Comparison of ENCODE assay signal across 11 mouse cellular contexts in the genomic region with DNA sequence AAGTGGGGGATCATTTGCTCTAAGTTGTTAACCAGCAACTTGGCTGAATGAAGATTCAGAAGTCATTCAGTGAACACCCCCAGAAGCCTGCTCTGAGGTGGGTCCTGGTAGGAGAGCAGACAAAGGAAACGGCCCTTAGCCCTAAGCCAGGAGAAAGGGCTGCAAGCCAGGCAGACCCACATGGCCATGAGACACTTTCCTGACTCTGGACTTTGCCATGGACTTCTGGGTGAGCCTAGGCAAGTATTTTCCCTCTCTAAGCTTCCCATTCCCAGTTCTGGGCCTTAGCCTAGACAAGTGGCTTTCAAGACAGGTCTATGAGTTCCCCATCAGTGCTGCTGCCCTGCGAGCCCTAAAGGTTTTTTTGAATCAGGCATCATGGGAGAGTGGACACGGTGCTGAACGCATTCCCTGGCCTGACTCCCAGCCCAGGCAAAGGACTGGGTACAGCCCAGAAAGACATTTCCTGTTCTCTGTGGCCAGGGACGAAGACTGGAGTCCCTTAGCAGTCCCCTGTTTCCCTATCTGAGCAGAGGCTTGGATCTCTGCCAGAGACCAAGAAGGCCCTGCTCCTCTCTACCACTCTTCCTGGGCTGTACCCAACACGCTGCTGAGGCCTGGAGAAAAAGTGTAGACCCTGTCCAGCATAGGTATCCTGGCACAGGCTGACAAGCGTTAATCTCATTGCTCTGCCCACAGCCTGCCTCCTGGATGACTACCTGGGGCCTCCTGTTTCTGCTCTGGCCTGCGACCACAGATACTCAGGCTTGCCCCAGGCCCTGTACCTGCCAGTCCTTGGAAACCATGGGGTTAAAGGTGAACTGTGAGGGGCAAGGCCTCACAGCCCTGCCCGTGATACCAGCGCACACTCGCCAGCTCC. TPM values are rescaled to one million over a fixed set of nuclear protein-coding genes. Genes with fewer than 3 reads are reported as not detected.
A peak's percentile ranks its signal among the peaks of the same experiment; 100 is the strongest.
DNase-seq lines count a peak whose midpoint lies in the region; ATAC-seq and TF ChIP-seq lines count a peak whose summit lies in the region.
"Had no signal": no experiment of that assay in that cellular context is flagged by ENCODE, and none has a peak within 500 bp of the region (broad histone marks: within the 10 kb centered on the region; RNA-seq: fewer than 3 reads in every experiment).

No protein-coding gene starts in this region.

- H3K27me3 ChIP-seq in midbrain, postnatal 0 days (ENCODE audit: insufficient read depth, low read length) = no peaks in the 10 kb centered on the region
- no peaks in the 10 kb centered on the region for H3K27me3 ChIP-seq in midbrain, embryonic 16.5 days (ENCODE audit: control insufficient read depth, insufficient read depth, low read depth, low read length)
- H3K27me3 ChIP-seq in kidney, embryonic 14.5 days (ENCODE audit: control insufficient read depth, insufficient read depth, low read length) = no peaks in the 10 kb centered on the region
- H3K27me3 ChIP-seq in hindbrain, embryonic 10.5 days (ENCODE audit: insufficient read depth, poor library complexity, severe bottlenecking) = no peaks in the 10 kb centered on the region
- H3K27me3 ChIP-seq in hindbrain, embryonic 13.5 days = no peaks in the 10 kb centered on the region
- H3K27me3 ChIP-seq: embryonic facial prominence, embryonic 12.5 days had no signal

- H3K4me2 ChIP-seq in midbrain, postnatal 0 days (ENCODE audit: low read depth, low read length, poor library complexity, severe bottlenecking) = no peak overlapping the region
- H3K4me2 ChIP-seq in midbrain, embryonic 16.5 days (ENCODE audit: low read length) = no peak overlapping the region
- no peak overlapping the region for H3K4me2 ChIP-seq in kidney, embryonic 14.5 days (replicated peaks; ENCODE audit: low read depth, low read length)
- H3K4me2 ChIP-seq in hindbrain, embryonic 13.5 days = no peak overlapping the region
- H3K4me2 ChIP-seq: embryonic facial prominence, embryonic 12.5 days had no signal

- H3K27ac ChIP-seq in midbrain, postnatal 0 days (ENCODE audit: low read depth, low read length) = no peak overlapping the region
- no peak overlapping the region for H3K27ac ChIP-seq in midbrain, embryonic 16.5 days (ENCODE audit: low read length)
- no peak overlapping the region for H3K27ac ChIP-seq in kidney, embryonic 14.5 days (ENCODE audit: low read depth, low read length)
- no peak overlapping the region; the same call in 1 of the 2 replicates for H3K27ac ChIP-seq in hindbrain, embryonic 10.5 days
- H3K27ac ChIP-seq in hindbrain, embryonic 13.5 days = no peak overlapping the region
- H3K27ac ChIP-seq: embryonic facial prominence, embryonic 12.5 days had no signal

- no peaks in the 10 kb centered on the region for H3K9me3 ChIP-seq in midbrain, postnatal 0 days (ENCODE audit: low read length)
- H3K9me3 ChIP-seq in midbrain, embryonic 16.5 days (replicated peaks; ENCODE audit: control insufficient read depth, low read length, poor library complexity, severe bottlenecking) = no peaks in the 10 kb centered on the region
- no peaks in the 10 kb centered on the region for H3K9me3 ChIP-seq in kidney, embryonic 14.5 days (ENCODE audit: control insufficient read depth, low read length)
- H3K9me3 ChIP-seq in hindbrain, embryonic 10.5 days = peaks cover 4% of the 10 kb centered on the region; the same call in 1 of the 2 replicates
- H3K9me3 ChIP-seq in hindbrain, embryonic 13.5 days = no peaks in the 10 kb centered on the region
- H3K9me3 ChIP-seq: embryonic facial prominence, embryonic 12.5 days had no signal

- H3K36me3 ChIP-seq in midbrain, postnatal 0 days (ENCODE audit: insufficient read depth, low read length) = no peaks in the 10 kb centered on the region
- no peaks in the 10 kb centered on the region for H3K36me3 ChIP-seq in midbrain, embryonic 16.5 days (ENCODE audit: control insufficient read depth, insufficient read depth, low read length)
- H3K36me3 ChIP-seq in kidney, embryonic 14.5 days (ENCODE audit: control insufficient read depth, insufficient read depth, low read length) = no peaks in the 10 kb centered on the region
- H3K36me3 ChIP-seq in hindbrain, embryonic 10.5 days = no peaks in the 10 kb centered on the region
- no peaks in the 10 kb centered on the region for H3K36me3 ChIP-seq in hindbrain, embryonic 13.5 days
- H3K36me3 ChIP-seq: embryonic facial prominence, embryonic 12.5 days had no signal

- WGBS in midbrain, postnatal 0 days = 81% methylated on average over 11 of the region's 11 CpGs
- 77% methylated on average over 11 of the region's 11 CpGs for WGBS in midbrain, embryonic 16.5 days
- 69% methylated on average over 11 of the region's 11 CpGs for WGBS in kidney, embryonic 14.5 days
- 82% methylated on average over 11 of the region's 11 CpGs for WGBS in hindbrain, embryonic 10.5 days
- WGBS in hindbrain, embryonic 13.5 days = 82% methylated on average over 11 of the region's 11 CpGs

- no peak overlapping the region for H3K9ac ChIP-seq in midbrain, postnatal 0 days (replicated peaks; ENCODE audit: low read length, poor library complexity, severe bottlenecking)
- no peak overlapping the region for H3K9ac ChIP-seq in midbrain, embryonic 16.5 days (ENCODE audit: low read depth, low read length)
- no peak overlapping the region for H3K9ac ChIP-seq in kidney, embryonic 14.5 days (ENCODE audit: low read depth, low read length)
- H3K9ac ChIP-seq in hindbrain, embryonic 13.5 days = no peak overlapping the region
- H3K9ac ChIP-seq: embryonic facial prominence, embryonic 12.5 days had no signal

- ATAC-seq in midbrain, postnatal 0 days (ENCODE audit: low FRiP score) = no peak
- no peak for ATAC-seq in midbrain, embryonic 16.5 days
- ATAC-seq in erythroid progenitor cell, adult 5-6 weeks (replicated peaks; ENCODE audit: low FRiP score, poor library complexity, severe bottlenecking) = 0 out of 2 replicates have a peak, but pooled peaks have one; percentile 11
- peak; percentile 6; the same call in 1 of the 2 replicates for ATAC-seq in kidney, embryonic 14.5 days (ENCODE audit: low FRiP score, low TSS enrichment)
- 0 out of 2 replicates have a peak, but pooled peaks have one; percentile 23 for ATAC-seq in neutrophil, adult 5-6 weeks (ENCODE audit: extremely low read depth, insufficient number of reproducible peaks, low FRiP score, poor library complexity, severe bottlenecking)
- no peak for ATAC-seq in hindbrain, embryonic 13.5 days (ENCODE audit: low FRiP score)

- peak; percentile 9 for DNase-seq in midbrain, postnatal 0 days (ENCODE audit: low spot score)
- DNase-seq in hindbrain, embryonic 10.5 days (ENCODE audit: low spot score) = no peak
- no peak for DNase-seq in adrenal gland, adult 8-10 months
- DNase-seq: gastrocnemius, postnatal 14 days; lung, adult 2 months had no signal

- no peaks in the 10 kb centered on the region for H3K4me1 ChIP-seq in midbrain, postnatal 0 days (ENCODE audit: insufficient read depth, low read length)
- no peaks in the 10 kb centered on the region for H3K4me1 ChIP-seq in midbrain, embryonic 16.5 days (ENCODE audit: control insufficient read depth, insufficient read depth, low read length)
- H3K4me1 ChIP-seq in kidney, embryonic 14.5 days (ENCODE audit: control insufficient read depth, insufficient read depth, low read length) = no peaks in the 10 kb centered on the region
- no peaks in the 10 kb centered on the region for H3K4me1 ChIP-seq in hindbrain, embryonic 10.5 days (replicated peaks)
- H3K4me1 ChIP-seq in hindbrain, embryonic 13.5 days (replicated peaks) = no peaks in the 10 kb centered on the region
- H3K4me1 ChIP-seq: embryonic facial prominence, embryonic 12.5 days had no signal

- no peak for TF ChIP-seq CTCF in midbrain, postnatal 0 days (IDR thresholded peaks at IDR 0.05)

- no peak overlapping the region for H3K4me3 ChIP-seq in midbrain, postnatal 0 days (ENCODE audit: low read depth, low read length)
- H3K4me3 ChIP-seq in midbrain, embryonic 16.5 days (ENCODE audit: low read depth, low read length) = no peak overlapping the region
- H3K4me3 ChIP-seq in kidney, embryonic 14.5 days (ENCODE audit: low read length) = no peak overlapping the region
- H3K4me3 ChIP-seq in hindbrain, embryonic 10.5 days = no peak overlapping the region
- H3K4me3 ChIP-seq in hindbrain, embryonic 13.5 days = no peak overlapping the region
- H3K4me3 ChIP-seq: embryonic facial prominence, embryonic 12.5 days had no signal

RNA-seq across cellular contexts. Expression of a gene that starts 0.7 kb away (rescaled TPM):
- 1.7 TPM in 1 of 2 replicates, not detected in the other for total RNA-seq in midbrain, postnatal 0 days (2014; rRNA removed)
- not detected in 2 replicates for polyA plus RNA-seq in midbrain, postnatal 0 days (2015; fragmentation: Nextera tagmentation; extraction: Ambion mirVana)
- polyA plus RNA-seq in midbrain, embryonic 16.5 days (2015; fragmentation: Nextera tagmentation; extraction: Ambion mirVana) = 0.50 and 0.66 TPM in 2 replicates
- total RNA-seq in erythroid progenitor cell, adult 5-6 weeks (2015; ENCODE audit: low replicate concordance) = 32.4 and 58.3 TPM in 2 replicates
- total RNA-seq in erythroid progenitor cell, adult 5-6 weeks (2017; ENCODE audit: low replicate concordance) = 11.4 and 18.4 TPM in 2 replicates
- polyA plus RNA-seq in kidney, embryonic 14.5 days (2014; fragmentation: Nextera tagmentation; extraction: Ambion mirVana) = 1.7 and 2.5 TPM in 2 replicates
- 13.3 and 13.5 TPM in 2 replicates for total RNA-seq in neutrophil, adult 5-6 weeks (2017)
- 3.0 and 3.1 TPM in 2 replicates for polyA plus RNA-seq in hindbrain, embryonic 10.5 days (2016; fragmentation: Nextera tagmentation; extraction: Ambion mirVana)
- under 1 TPM in 1 of 4 experiments, not detected in 3; 0.35 TPM for total RNA-seq in adrenal gland, adult 8-10 months (2022)
- 1.1 and 1.5 TPM in 2 replicates for polyA plus RNA-seq in hindbrain, embryonic 13.5 days (2015; fragmentation: Nextera tagmentation; extraction: Ambion mirVana)
- total RNA-seq: gastrocnemius, postnatal 14 days had no signal

RNA-seq across cellular contexts. Expression of a gene that starts 33.4 kb away (rescaled TPM):
- total RNA-seq in midbrain, postnatal 0 days (2014; rRNA removed) = 23.2 and 31.6 TPM in 2 replicates
- polyA plus RNA-seq in midbrain, postnatal 0 days (2015; fragmentation: Nextera tagmentation; extraction: Ambion mirVana) = 7.7 and 9.9 TPM in 2 replicates
- polyA plus RNA-seq in midbrain, embryonic 16.5 days (2015; fragmentation: Nextera tagmentation; extraction: Ambion mirVana) = 9.7 and 11.0 TPM in 2 replicates
- 172 and 177 TPM in 2 replicates for total RNA-seq in erythroid progenitor cell, adult 5-6 weeks (2015; ENCODE audit: low replicate concordance)
- 129 and 134 TPM in 2 replicates for total RNA-seq in erythroid progenitor cell, adult 5-6 weeks (2017; ENCODE audit: low replicate concordance)
- polyA plus RNA-seq in kidney, embryonic 14.5 days (2014; fragmentation: Nextera tagmentation; extraction: Ambion mirVana) = 8.1 and 9.9 TPM in 2 replicates
- total RNA-seq in neutrophil, adult 5-6 weeks (2017) = 29.3 and 47.0 TPM in 2 replicates
- 7.9 and 8.1 TPM in 2 replicates for polyA plus RNA-seq in hindbrain, embryonic 10.5 days (2016; fragmentation: Nextera tagmentation; extraction: Ambion mirVana)
- 10 to 100 TPM; 34.0 to 40.1 (median 36.5) TPM for total RNA-seq in adrenal gland, adult 8-10 months (2022)
- polyA plus RNA-seq in hindbrain, embryonic 13.5 days (2015; fragmentation: Nextera tagmentation; extraction: Ambion mirVana) = 9.3 and 9.6 TPM in 2 replicates

RNA-seq across cellular contexts. Expression of a gene that starts 47.9 kb away (rescaled TPM):
- total RNA-seq in midbrain, postnatal 0 days (2014; rRNA removed) = 6.6 and 15.8 TPM in 2 replicates
- polyA plus RNA-seq in midbrain, postnatal 0 days (2015; fragmentation: Nextera tagmentation; extraction: Ambion mirVana) = 8.7 and 11.2 TPM in 2 replicates
- polyA plus RNA-seq in midbrain, embryonic 16.5 days (2015; fragmentation: Nextera tagmentation; extraction: Ambion mirVana) = 4.6 and 5.5 TPM in 2 replicates
- not detected in 2 replicates for total RNA-seq in erythroid progenitor cell, adult 5-6 weeks (2015; ENCODE audit: low replicate concordance)
- total RNA-seq in erythroid progenitor cell, adult 5-6 weeks (2017; ENCODE audit: low replicate concordance) = 0.08 TPM in 1 of 2 replicates, not detected in the other
- polyA plus RNA-seq in kidney, embryonic 14.5 days (2014; fragmentation: Nextera tagmentation; extraction: Ambion mirVana) = 1.5 and 1.8 TPM in 2 replicates
- not detected in 2 replicates for total RNA-seq in neutrophil, adult 5-6 weeks (2017)
- polyA plus RNA-seq in hindbrain, embryonic 10.5 days (2016; fragmentation: Nextera tagmentation; extraction: Ambion mirVana) = 4.2 and 5.8 TPM in 2 replicates
- total RNA-seq in adrenal gland, adult 8-10 months (2022) = under 1 TPM; 0.54 to 0.78 (median 0.65) TPM
- polyA plus RNA-seq in hindbrain, embryonic 13.5 days (2015; fragmentation: Nextera tagmentation; extraction: Ambion mirVana) = 5.9 and 6.2 TPM in 2 replicates

RNA-seq across cellular contexts. Expression of a gene that starts 57.1 kb away (rescaled TPM):
- 5.4 TPM in 1 of 2 replicates, not detected in the other for total RNA-seq in midbrain, postnatal 0 days (2014; rRNA removed)
- 1.2 and 1.8 TPM in 2 replicates for polyA plus RNA-seq in midbrain, postnatal 0 days (2015; fragmentation: Nextera tagmentation; extraction: Ambion mirVana)
- 2.5 and 4.0 TPM in 2 replicates for polyA plus RNA-seq in midbrain, embryonic 16.5 days (2015; fragmentation: Nextera tagmentation; extraction: Ambion mirVana)
- 1.8 and 4.2 TPM in 2 replicates for total RNA-seq in erythroid progenitor cell, adult 5-6 weeks (2015; ENCODE audit: low replicate concordance)
- 19.1 and 24.3 TPM in 2 replicates for total RNA-seq in erythroid progenitor cell, adult 5-6 weeks (2017; ENCODE audit: low replicate concordance)
- 3.4 and 5.4 TPM in 2 replicates for polyA plus RNA-seq in kidney, embryonic 14.5 days (2014; fragmentation: Nextera tagmentation; extraction: Ambion mirVana)
- total RNA-seq in neutrophil, adult 5-6 weeks (2017) = 17.8 and 23.3 TPM in 2 replicates
- 0.77 and 1.7 TPM in 2 replicates for polyA plus RNA-seq in hindbrain, embryonic 10.5 days (2016; fragmentation: Nextera tagmentation; extraction: Ambion mirVana)
- total RNA-seq in adrenal gland, adult 8-10 months (2022) = 1 to 10 TPM; 2.5 to 5.2 (median 3.2) TPM
- 2.0 and 2.8 TPM in 2 replicates for polyA plus RNA-seq in hindbrain, embryonic 13.5 days (2015; fragmentation: Nextera tagmentation; extraction: Ambion mirVana)

Comparison
In these comparisons a context has a peak if more than half of its experiments do, and no peak if none do; other contexts are left out.
1. ATAC-seq: peak in erythroid progenitor cell, adult 5-6 weeks (single experiment), kidney, embryonic 14.5 days (single experiment) and neutrophil, adult 5-6 weeks (single experiment); none in midbrain, postnatal 0 days (single experiment), midbrain, embryonic 16.5 days (single experiment) and hindbrain, embryonic 13.5 days (single experiment).